Mouse (Mus musculus) liver, postnatal 0 days (tissue): Measurements from ENCODE around the gene St6galnac4.

Experiments
- CTCF ChIP-seq: sonication (generic); IDR thresholded peaks from 2 replicates; pipeline ENCODE4 v1.5.1; 2016; ENCODE audit warnings: antibody characterized with exemption, low read depth
- EP300 ChIP-seq: IDR thresholded peaks from 2 replicates; pipeline ENCODE4 v1.6.1; 2016; ENCODE audit warnings: antibody characterized with exemption, low read depth, mild to moderate bottlenecking

GRCm38 (mm10) chr2:32537360-32537905, 49.5 kb upstream of the St6galnac4 start:
- TF ChIP-seq EP300 (no peak), CTCF (no peak)
